Mouse (Mus musculus) stomach, embryonic 16.5 days (tissue): ENCODE data around the gene Emg1. TPM values are rescaled to one million over a fixed set of nuclear protein-coding genes. Genes with fewer than 3 reads are reported as not detected.

ENCODE experiments used
- ATAC-seq: fragments of 200-750 bp; cut with Nextera tagmentation; 2 replicates; pipeline ENCODE4 v1.8.0; 2017; ENCODE audit warnings: moderate number of reproducible peaks, moderate TSS enrichment; ENCODE audit not compliant: insufficient read depth, low FRiP score
- H3K27ac ChIP-seq: fragments of 300-500 bp; sonication (generic); 2 replicates; pipeline ENCODE4 v1.5.1; 2014; ENCODE audit warnings: low read length
- H3K27me3 ChIP-seq: fragments of 300-500 bp; sonication (generic); 2 replicates; pipeline ENCODE4 v1.6.1; 2014; ENCODE audit warnings: low read length, control low read depth, mixed read lengths; ENCODE audit not compliant: control insufficient read depth, insufficient read depth
- H3K36me3 ChIP-seq: fragments of 300-500 bp; sonication (generic); 2 replicates; pipeline ENCODE4 v1.6.1; 2014; ENCODE audit warnings: low read length; ENCODE audit not compliant: control insufficient read depth, insufficient read depth
- H3K4me1 ChIP-seq: fragments of 300-500 bp; sonication (generic); 2 replicates; pipeline ENCODE4 v1.6.1; 2014; ENCODE audit warnings: low read length, control low read depth, mixed read lengths; ENCODE audit not compliant: control insufficient read depth, insufficient read depth
- H3K4me2 ChIP-seq: fragments of 300-500 bp; sonication (generic); 2 replicates; pipeline ENCODE4 v1.6.1; 2014; ENCODE audit warnings: low read depth, low read length, mixed read lengths
- H3K4me3 ChIP-seq: fragments of 300-500 bp; sonication (generic); replicated peaks from 2 replicates; pipeline ENCODE4 v1.5.1; 2014; ENCODE audit warnings: mild to moderate bottlenecking, low read length
- H3K9ac ChIP-seq: fragments of 300-500 bp; sonication (generic); 2 replicates; pipeline ENCODE4 v1.6.1; 2014; ENCODE audit warnings: low read length
- H3K9me3 ChIP-seq: fragments of 300-500 bp; sonication (generic); replicated peaks from 2 replicates; pipeline ENCODE4 v1.6.1; 2016; ENCODE audit warnings: low read length, control low read depth; ENCODE audit not compliant: control insufficient read depth
- WGBS: fragments of 180-500 bp; shearing (Covaris S2); extraction: QIAGEN DNeasy Blood & Tissue Kit; methylation state at CpG from one replicate; pipeline ENCODE4 v1.1.7; 2014; 5-methylcytosine and 5-hydroxymethylcytosine counted together
- polyA plus RNA-seq: library from polyadenylated mRNA; unstranded; fragments of >200 nt; fragmentation: Nextera tagmentation; extraction: Ambion mirVana; gene quantifications from 2 replicates; pipeline ENCODE4 v1.2.1, GENCODE M21; 2015

Emg1 gene
- polyA plus RNA-seq, 1 experiment from 2014 or later: 175 TPM

- Histone ChIP-seq H3K27ac (no peak overlapping the region), H3K36me3 (peaks cover 11% of the 10 kb centered on the region), H3K4me2 (no peak overlapping the region), H3K9ac (peak overlapping the region; percentile 5; the same call in 1 of the 2 replicates), H3K4me1 (peaks cover 38% of the 10 kb centered on the region), H3K27me3 (no peaks in the 10 kb centered on the region), H3K4me3 (no peak overlapping the region), H3K9me3 (no peaks in the 10 kb centered on the region)
- ATAC-seq: no peak
- WGBS: 86% methylated on average over 15 of the region's 15 CpGs
These were observed 31.0 kb upstream of the Emg1 start for GRCm38 (mm10) chr6:124742839-124743514.

- ATAC-seq: no peak
- Histone ChIP-seq H3K4me1 (peaks cover 38% of the 10 kb centered on the region), H3K4me2 (peak overlapping the region; percentile 88), H3K4me3 (peak overlapping the region; percentile 68), H3K27ac (peak overlapping the region; percentile 100), H3K36me3 (peaks cover 8% of the 10 kb centered on the region), H3K9me3 (no peaks in the 10 kb centered on the region), H3K27me3 (no peaks in the 10 kb centered on the region), H3K9ac (peak overlapping the region; percentile 70)
- 74% methylated on average over 3 of the region's 3 CpGs for WGBS
These were observed 29.9 kb upstream of the Emg1 start for GRCm38 (mm10) chr6:124741842-124742241.

GRCm38 (mm10) chr6:124740888-124741761 lies 29.1 kb upstream of the Emg1 start, which contains the start of gene Grcc10:
Gene Grcc10, minus strand, starts transcription at chr6:124741374.
- Histone ChIP-seq H3K27ac (peak within 1 kb of the TSS; percentile 100), H3K4me1 (peaks cover 32% of the 10 kb centered on the region), H3K36me3 (peaks cover 8% of the 10 kb centered on the region), H3K4me2 (peak within 1 kb of the TSS; percentile 88), H3K27me3 (no peaks in the 10 kb centered on the region), H3K4me3 (peak within 1 kb of the TSS; percentile 68), H3K9ac (peak within 1 kb of the TSS; percentile 90), H3K9me3 (no peaks in the 10 kb centered on the region)
- peak; percentile 79 for ATAC-seq
- WGBS: under 1% methylated on average over 41 of the region's 41 CpGs

- peak; percentile 3 for ATAC-seq
- Histone ChIP-seq H3K27me3 (no peaks in the 10 kb centered on the region), H3K4me2 (peak overlapping the region; percentile 88), H3K36me3 (peaks cover 8% of the 10 kb centered on the region), H3K27ac (peak overlapping the region; percentile 100), H3K9ac (peak overlapping the region; percentile 90), H3K9me3 (no peaks in the 10 kb centered on the region), H3K4me3 (peak overlapping the region; percentile 68), H3K4me1 (peaks cover 29% of the 10 kb centered on the region)
- WGBS: 1% methylated on average over 28 of the region's 29 CpGs
These were observed 28.4 kb upstream of the Emg1 start for GRCm38 (mm10) chr6:124740211-124740887.

GRCm38 (mm10) chr6:124739231-124739796 lies 27.3 kb upstream of the Emg1 start:
- ATAC-seq: no peak
- Histone ChIP-seq H3K4me1 (peaks cover 23% of the 10 kb centered on the region), H3K4me2 (peak overlapping the region; percentile 48; the same call in 1 of the 2 replicates), H3K4me3 (no peak overlapping the region), H3K9me3 (no peaks in the 10 kb centered on the region), H3K27me3 (no peaks in the 10 kb centered on the region), H3K36me3 (peaks cover 8% of the 10 kb centered on the region; the same call in 1 of the 2 replicates), H3K9ac (peak overlapping the region; percentile 47), H3K27ac (peak overlapping the region; percentile 100)
- WGBS: 79% methylated on average over 10 of the region's 10 CpGs

- Histone ChIP-seq H3K4me1 (peaks cover 23% of the 10 kb centered on the region), H3K36me3 (peaks cover 5% of the 10 kb centered on the region; the same call in 1 of the 2 replicates), H3K27ac (peak within 1 kb of the TSS; percentile 100), H3K27me3 (no peaks in the 10 kb centered on the region), H3K4me2 (peak within 1 kb of the TSS; percentile 48), H3K4me3 (peak within 1 kb of the TSS; percentile 29), H3K9ac (peak within 1 kb of the TSS; percentile 47), H3K9me3 (no peaks in the 10 kb centered on the region)
- 21% methylated on average over 15 of the region's 15 CpGs for WGBS
- peak; percentile 80 for ATAC-seq
These were observed 26.6 kb upstream of the Emg1 start, which contains the start of gene Ptpn6 for GRCm38 (mm10) chr6:124738511-124739023. Gene Ptpn6, minus strand, starts transcription at chr6:124738714.

GRCm38 (mm10) chr6:124737040-124737439 lies 25.1 kb upstream of the Emg1 start:
- no peak overlapping the region for H3K4me3 ChIP-seq
- no peak overlapping the region for H3K9ac ChIP-seq
- no peaks in the 10 kb centered on the region for H3K36me3 ChIP-seq
- peaks cover 23% of the 10 kb centered on the region for H3K4me1 ChIP-seq
- H3K27me3 ChIP-seq: no peaks in the 10 kb centered on the region
- H3K27ac ChIP-seq: no peak overlapping the region
- H3K4me2 ChIP-seq: no peak overlapping the region
- WGBS: 86% methylated on average over 11 of the region's 11 CpGs
- no peak for ATAC-seq
- H3K9me3 ChIP-seq: no peaks in the 10 kb centered on the region

- H3K36me3 ChIP-seq: no peaks in the 10 kb centered on the region
- no peak for ATAC-seq
These were observed 22.4 kb upstream of the Emg1 start for GRCm38 (mm10) chr6:124734417-124734816.

More at GRCm38 (mm10) chr6:124734417-124734816, 22.4 kb upstream of the Emg1 start:
- Histone ChIP-seq H3K4me2 (no peak overlapping the region), H3K4me1 (peaks cover 10% of the 10 kb centered on the region), H3K27me3 (no peaks in the 10 kb centered on the region), H3K9ac (no peak overlapping the region), H3K27ac (no peak overlapping the region), H3K4me3 (no peak overlapping the region), H3K9me3 (no peaks in the 10 kb centered on the region)
- WGBS: 87% methylated on average over 3 of the region's 3 CpGs
